8 mouse cellular contexts compared by ENCODE assay signal in the genomic region with DNA sequence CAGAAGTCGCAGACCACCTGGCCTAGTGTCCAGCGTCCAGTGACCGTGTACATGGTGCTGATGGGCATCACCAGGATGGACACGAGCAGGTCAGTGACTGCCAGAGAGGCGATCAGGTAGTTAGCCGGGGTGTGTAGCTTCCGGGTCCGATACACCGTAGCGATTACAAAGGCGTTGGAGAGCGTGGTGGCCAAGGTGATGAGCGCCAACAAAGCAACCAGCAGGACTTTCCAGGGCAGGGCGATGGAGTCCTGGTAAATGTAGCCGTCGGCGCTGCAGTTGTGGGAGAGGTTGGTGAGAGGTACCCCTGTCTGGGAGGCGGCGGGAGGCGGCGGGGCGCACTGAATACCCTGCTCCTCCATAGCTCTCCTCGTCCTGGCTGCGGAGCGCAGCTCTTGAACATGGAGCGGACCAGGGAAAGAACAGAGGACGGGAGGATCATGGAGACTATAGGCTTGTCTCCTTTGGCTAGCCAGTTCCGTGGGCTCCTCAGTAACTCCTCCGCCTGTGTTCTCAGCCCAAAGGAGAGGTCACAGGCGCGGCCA. TPM values are rescaled to one million over a fixed set of nuclear protein-coding genes. Genes with fewer than 3 reads are reported as not detected.
DNase-seq lines count a peak whose midpoint lies in the region; ATAC-seq and TF ChIP-seq lines count a peak whose summit lies in the region.

No protein-coding gene starts in this region.

- peaks cover 2% of the 10 kb centered on the region; the same call in 1 of the 2 replicates for H3K4me1 ChIP-seq in forebrain, postnatal 0 days (ENCODE audit: insufficient read depth)
- peaks cover 25% of the 10 kb centered on the region for H3K4me1 ChIP-seq in limb, embryonic 13.5 days
- H3K4me1 ChIP-seq in neural tube, embryonic 13.5 days (replicated peaks) = peaks cover 31% of the 10 kb centered on the region

- TF ChIP-seq CTCF in forebrain, postnatal 0 days (IDR thresholded peaks at IDR 0.05; ENCODE audit: low read depth) = no peak

- H3K36me3 ChIP-seq in forebrain, postnatal 0 days (ENCODE audit: insufficient read depth) = no peaks in the 10 kb centered on the region
- H3K36me3 ChIP-seq in limb, embryonic 13.5 days = no peaks in the 10 kb centered on the region
- no peaks in the 10 kb centered on the region for H3K36me3 ChIP-seq in neural tube, embryonic 13.5 days

- H3K9me3 ChIP-seq in forebrain, postnatal 0 days (ENCODE audit: low read length) = no peaks in the 10 kb centered on the region
- H3K9me3 ChIP-seq in limb, embryonic 13.5 days = no peaks in the 10 kb centered on the region
- H3K9me3 ChIP-seq in neural tube, embryonic 13.5 days = no peaks in the 10 kb centered on the region

- H3K9ac ChIP-seq in forebrain, postnatal 0 days = peak overlapping the region; percentile 63
- H3K9ac ChIP-seq in limb, embryonic 13.5 days = peak overlapping the region; percentile 66
- peak overlapping the region; percentile 79 for H3K9ac ChIP-seq in neural tube, embryonic 13.5 days

- H3K4me2 ChIP-seq in forebrain, postnatal 0 days (ENCODE audit: low read depth) = peak overlapping the region; percentile 99
- peak overlapping the region; percentile 100 for H3K4me2 ChIP-seq in limb, embryonic 13.5 days (replicated peaks)
- H3K4me2 ChIP-seq in neural tube, embryonic 13.5 days = peak overlapping the region; percentile 100

- WGBS in forebrain, postnatal 0 days = 1% methylated on average over 31 of the region's 31 CpGs
- WGBS in limb, embryonic 13.5 days = 2% methylated on average over 31 of the region's 31 CpGs
- WGBS in neural tube, embryonic 13.5 days = under 1% methylated on average over 31 of the region's 31 CpGs

- peaks cover 13% of the 10 kb centered on the region for H3K27me3 ChIP-seq in forebrain, postnatal 0 days (ENCODE audit: insufficient read depth, low read length)
- peaks cover 71% of the 10 kb centered on the region for H3K27me3 ChIP-seq in limb, embryonic 13.5 days
- peaks cover 52% of the 10 kb centered on the region for H3K27me3 ChIP-seq in neural tube, embryonic 13.5 days

- ATAC-seq in forebrain, postnatal 0 days = peak; percentile 25
- no peak for ATAC-seq in limb, embryonic 13.5 days (ENCODE audit: low FRiP score, low read depth)
- ATAC-seq in neural tube, embryonic 13.5 days (ENCODE audit: low read depth) = peak; percentile 30
- no peak for ATAC-seq in monocyte, adult 5-6 weeks (replicated peaks; ENCODE audit: insufficient number of reproducible peaks, low FRiP score, low TSS enrichment, poor library complexity, severe bottlenecking)
- no peak for ATAC-seq in activated CD4-positive, CD25-positive, alpha-beta regulatory T cell, adult 4 months

- H3K4me3 ChIP-seq in forebrain, postnatal 0 days (ENCODE audit: low read depth, low read length) = peak overlapping the region; percentile 71
- peak overlapping the region; percentile 71 for H3K4me3 ChIP-seq in limb, embryonic 13.5 days
- H3K4me3 ChIP-seq in neural tube, embryonic 13.5 days = peak overlapping the region; percentile 79

- DNase-seq in layer of hippocampus, adult 11-12 months (ENCODE audit: low spot score) = peak; percentile 6
- no peak for DNase-seq in layer of hippocampus, postnatal 14 days (ENCODE audit: low spot score in 2 of 2)
- peak; percentile 7 for DNase-seq in brain, adult 2 months (ENCODE audit: low read depth, low spot score)
- DNase-seq in forebrain, postnatal 0 days = peak; percentile 53

- no peak overlapping the region for H3K27ac ChIP-seq in forebrain, postnatal 0 days (ENCODE audit: low read depth, low read length)
- no peak overlapping the region for H3K27ac ChIP-seq in limb, embryonic 13.5 days
- H3K27ac ChIP-seq in neural tube, embryonic 13.5 days (replicated peaks) = no peak overlapping the region

RNA-seq across cellular contexts. Expression of gene Htr1b, which starts 1.4 kb away (rescaled TPM):
- 10 to 100 TPM; 10.1 to 10.2 TPM for total RNA-seq in layer of hippocampus, postnatal 14 days (2021)
- total RNA-seq in forebrain, postnatal 0 days (2014; rRNA removed) = 8.2 and 9.3 TPM in 2 replicates
- 0.67 and 2.8 TPM in 2 replicates for polyA plus RNA-seq in forebrain, postnatal 0 days (2015; fragmentation: Nextera tagmentation; extraction: Ambion mirVana)
- polyA plus RNA-seq in limb, embryonic 13.5 days (2015; fragmentation: Nextera tagmentation; extraction: Ambion mirVana) = 0.88 and 1.3 TPM in 2 replicates
- polyA plus RNA-seq in neural tube, embryonic 13.5 days (2015; fragmentation: Nextera tagmentation; extraction: Ambion mirVana) = 1.8 and 2.0 TPM in 2 replicates
- total RNA-seq in monocyte, adult 5-6 weeks (2017) = 0.29 to 1.2 TPM (median 0.67 TPM) in 3 replicates
- not detected for polyA plus RNA-seq in activated CD4-positive, CD25-positive, alpha-beta regulatory T cell, adult 4 months (2017; shearing (Covaris generic))

Comparison
In these comparisons a context has a peak if more than half of its experiments do, and no peak if none do; other contexts are left out.
1. DNase-seq: peak in layer of hippocampus, adult 11-12 months (single experiment), brain, adult 2 months (single experiment) and forebrain, postnatal 0 days (single experiment); none in layer of hippocampus, postnatal 14 days (0 of 2).
2. ATAC-seq: peak in forebrain, postnatal 0 days (single experiment) and neural tube, embryonic 13.5 days (single experiment); none in limb, embryonic 13.5 days (single experiment), monocyte, adult 5-6 weeks (single experiment) and activated CD4-positive, CD25-positive, alpha-beta regulatory T cell, adult 4 months (single experiment).
3. Peak in every context shown above with its lines, with median percentiles within 50 percentile points of each other: H3K4me2 ChIP-seq, H3K4me3 ChIP-seq and H3K9ac ChIP-seq.